Mouse (Mus musculus) bone marrow, adult 2 months (tissue): ENCODE measurements around the gene Krt79. TPM values are rescaled to one million over a fixed set of nuclear protein-coding genes. Genes with fewer than 3 reads are reported as not detected.

Source experiments
- H3K27ac ChIP-seq: fragments of 200-500 bp; 2 replicates; pipeline ENCODE4 v1.5.1; 2012; ENCODE audit warnings: low read depth, mild to moderate bottlenecking, control low read depth, inconsistent platforms, low read length; ENCODE audit not compliant: control insufficient read depth, poor library complexity, insufficient read depth
- H3K4me1 ChIP-seq: fragments of 200-500 bp; 2 replicates; pipeline ENCODE4 v1.6.1; 2011; ENCODE audit warnings: low read length; ENCODE audit not compliant: control insufficient read depth, insufficient read depth
- H3K4me3 ChIP-seq: fragments of 200-500 bp; replicated peaks from 2 replicates; pipeline ENCODE3; 2011; ENCODE audit warnings: mild to moderate bottlenecking, low read depth, low read length, control low read depth; ENCODE audit not compliant: control insufficient read depth
- CTCF ChIP-seq: fragments of 200-500 bp; IDR thresholded peaks from 2 replicates; pipeline ENCODE4 v1.5.1; 2011; ENCODE audit warnings: low read length, control low read depth; ENCODE audit not compliant: control insufficient read depth, insufficient read depth
- POLR2A ChIP-seq: fragments of 200-500 bp; IDR thresholded peaks from 2 replicates; pipeline ENCODE4 v1.6.1; 2011; ENCODE audit warnings: low read depth, mild to moderate bottlenecking, control low read depth, low read length, borderline replicate concordance; ENCODE audit not compliant: control insufficient read depth
- WGBS: fragments of 180-500 bp; shearing (Covaris S2); methylation state at CpG from one replicate; pipeline ENCODE4 v1.1.7; 2018; 5-methylcytosine and 5-hydroxymethylcytosine counted together
- polyA plus RNA-seq: library from polyadenylated mRNA; stranded (reverse); fragments of >200 nt; gene quantifications from 2 replicates; pipeline ENCODE4 v1.2.4, GENCODE M21; 2011; ENCODE audit warnings: low replicate concordance; ENCODE audit not compliant: missing spikeins, insufficient read depth, insufficient read length

Gene Krt79
- polyA plus RNA-seq, 1 experiment, result not detected

- TF ChIP-seq CTCF, result no peak
- TF ChIP-seq POLR2A, result no peak
- no peak overlapping the region for H3K27ac ChIP-seq
- H3K4me1 ChIP-seq, result no peaks in the 10 kb centered on the region
- no peak overlapping the region for H3K4me3 ChIP-seq
- 78% methylated on average over 7 of the region's 7 CpGs for WGBS
Measured at GRCm38 (mm10) chr15:101952733-101953474, 12.8 kb upstream of the Krt79 start.

GRCm38 (mm10) chr15:101945430-101945829, 5.3 kb upstream of the Krt79 start:
- 84% methylated on average over 1 of the region's 1 CpGs for WGBS
- no peak overlapping the region for H3K4me3 ChIP-seq
- TF ChIP-seq CTCF (no peak), POLR2A (no peak)
- H3K4me1 ChIP-seq, result no peaks in the 10 kb centered on the region
- H3K27ac ChIP-seq, result no peak overlapping the region

GRCm38 (mm10) chr15:101941948-101942347, 1.8 kb upstream of the Krt79 start:
- Histone ChIP-seq H3K27ac (no peak overlapping the region), H3K4me1 (no peaks in the 10 kb centered on the region), H3K4me3 (no peak overlapping the region)
- no peak for TF ChIP-seq CTCF
- no peak for TF ChIP-seq POLR2A
- WGBS, result 67% methylated on average over 8 of the region's 8 CpGs

- Histone ChIP-seq H3K4me1 (no peaks in the 10 kb centered on the region), H3K27ac (no peak overlapping the region), H3K4me3 (no peak overlapping the region)
- WGBS, result 67% methylated on average over 9 of the region's 9 CpGs
- TF ChIP-seq POLR2A, result no peak
- no peak for TF ChIP-seq CTCF
Measured at GRCm38 (mm10) chr15:101938600-101939308, 1.4 kb downstream of the Krt79 start.

GRCm38 (mm10) chr15:101933024-101933423, 7.1 kb downstream of the Krt79 start:
- Histone ChIP-seq H3K4me3 (no peak overlapping the region), H3K4me1 (no peaks in the 10 kb centered on the region), H3K27ac (no peak overlapping the region)
- WGBS, result 56% methylated on average over 6 of the region's 6 CpGs
- no peak for TF ChIP-seq CTCF
- no peak for TF ChIP-seq POLR2A

- Histone ChIP-seq H3K27ac (no peak overlapping the region), H3K4me3 (no peak overlapping the region), H3K4me1 (no peaks in the 10 kb centered on the region)
- TF ChIP-seq POLR2A (no peak), CTCF (no peak)
- WGBS, result 3% methylated on average over 17 of the region's 17 CpGs
Measured at GRCm38 (mm10) chr15:101929666-101930065, 10.5 kb downstream of the Krt79 start.

GRCm38 (mm10) chr15:101929087-101929486, 11.0 kb downstream of the Krt79 start:
- no peaks in the 10 kb centered on the region for H3K4me1 ChIP-seq
- WGBS, result 29% methylated on average over 9 of the region's 9 CpGs
- H3K4me3 ChIP-seq, result no peak overlapping the region
- TF ChIP-seq CTCF (no peak), POLR2A (no peak)
- H3K27ac ChIP-seq, result no peak overlapping the region

GRCm38 (mm10) chr15:101927340-101928080, 12.6 kb downstream of the Krt79 start:
- H3K4me3 ChIP-seq, result no peak overlapping the region
- no peaks in the 10 kb centered on the region for H3K4me1 ChIP-seq
- 73% methylated on average over 12 of the region's 12 CpGs for WGBS
- TF ChIP-seq POLR2A (no peak), CTCF (no peak)
- H3K27ac ChIP-seq, result no peak overlapping the region
